Mouse (Mus musculus) myocyte (in vitro differentiated cells): ENCODE measurements around the gene Cpvl.

Source experiments
- CEBPB ChIP-seq: IDR thresholded peaks from 2 replicates; pipeline ENCODE4 v1.6.1; 2011; ENCODE audit warnings: mild to moderate bottlenecking, moderate library complexity; ENCODE audit not compliant: poor library complexity, insufficient read depth, severe bottlenecking
- E2F4 ChIP-seq: IDR thresholded peaks from one replicate; pipeline ENCODE4 v1.6.1; 2011; ENCODE audit warnings: mild to moderate bottlenecking, control low read depth, moderate library complexity; ENCODE audit not compliant: insufficient read depth
- MAX ChIP-seq: IDR thresholded peaks from one replicate; pipeline ENCODE4 v1.6.1; 2011; ENCODE audit warnings: low read depth, mild to moderate bottlenecking, control low read depth
- MYOD1 ChIP-seq, 3 experiments: IDR thresholded peaks; one replicate each; pipeline ENCODE4 v1.6.1; 2011; ENCODE audit warnings: control low read depth in 2 of 3, low read depth in 2 of 3, mild to moderate bottlenecking in 2 of 3, moderate library complexity in 1 of 3; ENCODE audit not compliant: insufficient read length in 2 of 3, control insufficient read depth in 1 of 3
- MYOG ChIP-seq, 3 experiments: IDR thresholded peaks; one replicate each; pipeline ENCODE4 v1.6.1; 2011; ENCODE audit warnings: control low read depth in 2 of 3, low read depth in 2 of 3, mild to moderate bottlenecking in 2 of 3; ENCODE audit not compliant: insufficient read length in 2 of 3, control insufficient read depth in 1 of 3, insufficient read depth in 1 of 3
- POLR2A ChIP-seq: IDR thresholded peaks from one replicate; pipeline ENCODE4 v1.6.1; 2011; ENCODE audit warnings: low read depth, mild to moderate bottlenecking, control low read depth, moderate library complexity; ENCODE audit not compliant: insufficient read length
- POLR2AphosphoS2 ChIP-seq: IDR thresholded peaks from one replicate; pipeline ENCODE4 v1.6.1; 2011; ENCODE audit warnings: low read depth, control low read depth; ENCODE audit not compliant: insufficient read length
- REST ChIP-seq: IDR thresholded peaks from one replicate; pipeline ENCODE4 v1.6.1; 2011; ENCODE audit warnings: mild to moderate bottlenecking, control low read depth, moderate library complexity; ENCODE audit not compliant: insufficient read depth, insufficient read length
- SRF ChIP-seq: IDR thresholded peaks from one replicate; pipeline ENCODE4 v1.6.1; 2011; ENCODE audit warnings: low read depth; ENCODE audit not compliant: control insufficient read depth, insufficient read length
- TCF12 ChIP-seq: IDR thresholded peaks from one replicate; pipeline ENCODE4 v1.6.1; 2011; ENCODE audit warnings: mild to moderate bottlenecking, control low read depth; ENCODE audit not compliant: poor library complexity, insufficient read depth, severe bottlenecking
- TCF3 ChIP-seq: IDR thresholded peaks from one replicate; pipeline ENCODE4 v1.6.1; 2011; ENCODE audit warnings: low read depth, control low read depth; ENCODE audit not compliant: insufficient read length
- USF1 ChIP-seq: IDR thresholded peaks from one replicate; pipeline ENCODE4 v1.6.1; 2011; ENCODE audit warnings: low read depth, mild to moderate bottlenecking, control low read depth, moderate library complexity

DNA sequence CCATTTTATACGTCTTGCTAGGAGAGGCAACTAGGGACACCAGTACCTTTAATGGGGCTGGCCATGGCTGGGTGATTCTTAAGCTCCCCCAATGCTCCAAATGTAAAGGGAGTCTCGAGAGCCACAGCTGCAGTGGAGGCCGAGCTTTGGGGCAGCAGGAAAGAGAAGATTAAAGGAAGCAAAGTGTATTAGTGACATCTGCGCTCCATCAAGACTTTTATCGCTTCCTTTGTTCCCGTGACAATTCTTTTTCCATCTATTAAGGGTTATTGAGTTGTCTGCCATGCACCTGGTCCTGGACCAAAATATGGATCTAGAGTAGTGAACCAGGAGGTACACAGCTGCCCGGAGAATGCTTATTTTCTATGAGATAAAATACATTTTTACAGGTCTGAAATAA, 65.3 kb downstream of the Cpvl start:
- TF ChIP-seq TCF3 (no peak), MAX (no peak), POLR2A (no peak), USF1 (no peak), E2F4 (no peak), POLR2AphosphoS2 (no peak), REST (no peak), MYOD1 (IDR thresholded peaks at IDR 0.05; ENCODE audit: control insufficient read depth in 1 of 3, insufficient read length in 2 of 3, low read depth in 2 of 3) (no peak), MYOG (IDR thresholded peaks at IDR 0.05; ENCODE audit: control insufficient read depth in 1 of 3, insufficient read depth in 1 of 3, insufficient read length in 2 of 3, low read depth in 2 of 3) (no peak), CEBPB (no peak), TCF12 (no peak), SRF (no peak)
